Mouse (Mus musculus): Measurements from ENCODE around the gene Zfp648. TPM values are rescaled to one million over a fixed set of nuclear protein-coding genes. Genes with fewer than 3 reads are reported as not detected.

Gene Zfp648
- polyA plus RNA-seq, 2 experiments = 1.1 to 5.9 TPM

DNA sequence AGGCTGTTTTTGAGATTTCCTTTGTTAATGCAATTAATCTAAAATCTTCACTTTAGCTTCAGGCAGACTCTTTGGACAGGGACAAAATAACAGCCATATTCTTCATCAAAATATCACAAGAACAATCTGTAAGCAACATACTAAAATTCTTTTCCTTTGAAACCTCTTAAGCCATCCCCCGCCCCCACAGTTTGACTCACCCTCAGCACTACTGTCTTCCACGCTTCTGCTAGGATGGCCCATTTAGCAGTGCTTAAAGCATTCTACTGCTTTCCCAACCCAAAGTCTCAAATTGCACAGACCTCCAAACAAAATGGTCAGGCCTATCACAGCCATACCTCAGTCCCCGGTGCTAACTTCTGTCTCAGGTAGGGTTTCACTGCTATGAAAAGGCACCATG is 19.6 kb downstream of the Zfp648 start:
- H3K9me3 ChIP-seq (ENCODE audit: control insufficient read depth, low read length) = no peaks in the 10 kb centered on the region

DNA sequence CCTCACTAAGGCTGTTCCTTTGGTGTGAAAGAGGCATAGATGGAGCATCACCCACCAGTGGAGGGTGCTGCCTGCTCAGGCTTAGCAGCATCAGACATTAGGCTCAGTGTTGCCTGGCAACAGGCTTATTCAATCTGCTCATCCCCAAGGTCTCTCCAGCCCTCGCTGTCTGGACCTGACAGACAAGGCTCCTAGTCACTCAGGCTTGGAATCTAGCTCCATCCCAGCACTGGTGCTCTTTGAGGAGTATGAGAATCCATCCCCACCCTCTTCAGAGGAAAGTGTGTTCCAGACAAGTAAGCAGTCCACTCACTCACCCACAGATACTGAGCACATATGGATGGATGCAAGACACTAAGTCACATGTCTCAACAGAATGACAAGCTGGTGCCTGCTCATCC is 22.8 kb downstream of the Zfp648 start:
- no peak for TF ChIP-seq POLR2A (IDR thresholded peaks at IDR 0.05; ENCODE audit: borderline replicate concordance, extremely low read depth, insufficient read depth, insufficient read length)
- H3K27ac ChIP-seq (replicated peaks; ENCODE audit: low read depth, low read length) = no peak overlapping the region
- H3K4me1 ChIP-seq (ENCODE audit: control insufficient read depth, insufficient read depth, low read length) = no peaks in the 10 kb centered on the region
- ATAC-seq (ENCODE audit: low FRiP score, low read depth) (no peak), DNase-seq (ENCODE audit: low spot score) (no peak)
- H3K36me3 ChIP-seq (ENCODE audit: control insufficient read depth, insufficient read depth, low read length) = no peaks in the 10 kb centered on the region
- no peak overlapping the region for H3K4me2 ChIP-seq (replicated peaks; ENCODE audit: low read depth, low read length, severe bottlenecking)
- 42% methylated on average over 1 of the region's 1 CpGs for WGBS
- H3K4me3 ChIP-seq (replicated peaks; ENCODE audit: low read length) = no peak overlapping the region
- H3K9me3 ChIP-seq (ENCODE audit: control insufficient read depth, low read length) = no peaks in the 10 kb centered on the region
- no peak overlapping the region for H3K9ac ChIP-seq (ENCODE audit: low read depth, low read length, severe bottlenecking)
- H3K27me3 ChIP-seq (ENCODE audit: control insufficient read depth, insufficient read depth, low read length) = no peaks in the 10 kb centered on the region

More for the DNA sequence above, 19.6 kb downstream of the Zfp648 start:
- DNase-seq (ENCODE audit: low spot score) = no peak
- TF ChIP-seq POLR2A (IDR thresholded peaks at IDR 0.05; ENCODE audit: borderline replicate concordance, extremely low read depth, insufficient read depth, insufficient read length) = no peak
- 86% methylated on average over 3 of the region's 3 CpGs for WGBS
- H3K4me3 ChIP-seq (replicated peaks; ENCODE audit: low read length) = no peak overlapping the region
- H3K27me3 ChIP-seq (ENCODE audit: control insufficient read depth, insufficient read depth, low read length) = no peaks in the 10 kb centered on the region
- no peak overlapping the region for H3K9ac ChIP-seq (ENCODE audit: low read depth, low read length, severe bottlenecking)
- H3K4me1 ChIP-seq (ENCODE audit: control insufficient read depth, insufficient read depth, low read length) = no peaks in the 10 kb centered on the region
- ATAC-seq (ENCODE audit: low FRiP score, low read depth) = no peak
- no peak overlapping the region for H3K4me2 ChIP-seq (replicated peaks; ENCODE audit: low read depth, low read length, severe bottlenecking)
- no peak overlapping the region for H3K27ac ChIP-seq (replicated peaks; ENCODE audit: low read depth, low read length)
- no peaks in the 10 kb centered on the region for H3K36me3 ChIP-seq (ENCODE audit: control insufficient read depth, insufficient read depth, low read length)

GRCm38 (mm10) chr1:154232594-154232993 is 31.6 kb downstream of the Zfp648 start:
- Histone ChIP-seq H3K27ac (replicated peaks; ENCODE audit: low read depth, low read length) (no peak overlapping the region), H3K27me3 (ENCODE audit: control insufficient read depth, insufficient read depth, low read length) (no peaks in the 10 kb centered on the region), H3K36me3 (ENCODE audit: control insufficient read depth, insufficient read depth, low read length) (no peaks in the 10 kb centered on the region), H3K4me2 (replicated peaks; ENCODE audit: low read depth, low read length, severe bottlenecking) (no peak overlapping the region), H3K9me3 (ENCODE audit: control insufficient read depth, low read length) (no peaks in the 10 kb centered on the region), H3K9ac (ENCODE audit: low read depth, low read length, severe bottlenecking) (no peak overlapping the region), H3K4me3 (replicated peaks; ENCODE audit: low read length) (no peak overlapping the region), H3K4me1 (ENCODE audit: control insufficient read depth, insufficient read depth, low read length) (no peaks in the 10 kb centered on the region)
- DNase-seq (ENCODE audit: low spot score) = no peak
- ATAC-seq (ENCODE audit: low FRiP score, low read depth) = no peak
- 75% methylated on average over 4 of the region's 4 CpGs for WGBS
- no peak for TF ChIP-seq POLR2A (IDR thresholded peaks at IDR 0.05; ENCODE audit: borderline replicate concordance, extremely low read depth, insufficient read depth, insufficient read length)

DNA sequence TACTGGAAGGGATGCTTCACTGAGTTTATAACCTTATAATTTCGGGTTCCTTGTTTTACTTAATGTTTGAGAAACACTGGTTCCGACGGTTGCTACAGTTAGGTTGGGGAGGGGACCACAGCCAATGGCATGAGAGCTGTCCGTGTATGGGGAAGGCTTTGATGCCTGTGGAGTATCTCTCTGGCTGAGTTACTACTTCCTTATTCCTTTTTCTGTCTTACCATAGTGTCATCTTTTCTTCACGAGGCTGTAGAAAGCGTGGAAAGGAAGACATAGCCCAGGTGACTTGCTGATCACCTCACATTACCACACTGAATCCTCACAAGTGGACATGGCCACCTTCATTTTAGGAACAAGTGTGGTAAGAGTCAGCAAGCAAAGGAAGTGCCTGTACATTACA is 32.0 kb downstream of the Zfp648 start:
- H3K27me3 ChIP-seq (ENCODE audit: control insufficient read depth, insufficient read depth, low read length) = no peaks in the 10 kb centered on the region
- H3K27ac ChIP-seq (replicated peaks; ENCODE audit: low read depth, low read length) = no peak overlapping the region
- DNase-seq (ENCODE audit: low spot score) = no peak
- no peaks in the 10 kb centered on the region for H3K4me1 ChIP-seq (ENCODE audit: control insufficient read depth, insufficient read depth, low read length)
- H3K4me3 ChIP-seq (replicated peaks; ENCODE audit: low read length) = no peak overlapping the region
- no peak for TF ChIP-seq POLR2A (IDR thresholded peaks at IDR 0.05; ENCODE audit: borderline replicate concordance, extremely low read depth, insufficient read depth, insufficient read length)
- no peak for ATAC-seq (ENCODE audit: low FRiP score, low read depth)
- no peak overlapping the region for H3K4me2 ChIP-seq (replicated peaks; ENCODE audit: low read depth, low read length, severe bottlenecking)
- no peaks in the 10 kb centered on the region for H3K36me3 ChIP-seq (ENCODE audit: control insufficient read depth, insufficient read depth, low read length)
- H3K9ac ChIP-seq (ENCODE audit: low read depth, low read length, severe bottlenecking) = no peak overlapping the region
- WGBS = 70% methylated on average over 6 of the region's 6 CpGs
- no peaks in the 10 kb centered on the region for H3K9me3 ChIP-seq (ENCODE audit: control insufficient read depth, low read length)

GRCm38 (mm10) chr1:154234814-154235213 is 33.8 kb downstream of the Zfp648 start:
- no peaks in the 10 kb centered on the region for H3K9me3 ChIP-seq (ENCODE audit: control insufficient read depth, low read length)
- no peak overlapping the region for H3K4me3 ChIP-seq (replicated peaks; ENCODE audit: low read length)
- no peaks in the 10 kb centered on the region for H3K36me3 ChIP-seq (ENCODE audit: control insufficient read depth, insufficient read depth, low read length)
- H3K27ac ChIP-seq (replicated peaks; ENCODE audit: low read depth, low read length) = no peak overlapping the region
- no peaks in the 10 kb centered on the region for H3K27me3 ChIP-seq (ENCODE audit: control insufficient read depth, insufficient read depth, low read length)
- ATAC-seq (ENCODE audit: low FRiP score, low read depth) (no peak), DNase-seq (ENCODE audit: low spot score) (no peak)
- WGBS = 74% methylated on average over 9 of the region's 9 CpGs
- H3K4me1 ChIP-seq (ENCODE audit: control insufficient read depth, insufficient read depth, low read length) = no peaks in the 10 kb centered on the region
- H3K9ac ChIP-seq (ENCODE audit: low read depth, low read length, severe bottlenecking) = no peak overlapping the region
- H3K4me2 ChIP-seq (replicated peaks; ENCODE audit: low read depth, low read length, severe bottlenecking) = no peak overlapping the region
- TF ChIP-seq POLR2A (IDR thresholded peaks at IDR 0.05; ENCODE audit: borderline replicate concordance, extremely low read depth, insufficient read depth, insufficient read length) = no peak

- no peak overlapping the region for H3K27ac ChIP-seq (replicated peaks; ENCODE audit: low read depth, low read length)
- no peaks in the 10 kb centered on the region for H3K9me3 ChIP-seq (ENCODE audit: control insufficient read depth, low read length)
- no peak overlapping the region for H3K4me3 ChIP-seq (replicated peaks; ENCODE audit: low read length)
- H3K4me2 ChIP-seq (replicated peaks; ENCODE audit: low read depth, low read length, severe bottlenecking) = no peak overlapping the region
- no peaks in the 10 kb centered on the region for H3K27me3 ChIP-seq (ENCODE audit: control insufficient read depth, insufficient read depth, low read length)
- TF ChIP-seq POLR2A (IDR thresholded peaks at IDR 0.05; ENCODE audit: borderline replicate concordance, extremely low read depth, insufficient read depth, insufficient read length) = no peak
- no peak overlapping the region for H3K9ac ChIP-seq (ENCODE audit: low read depth, low read length, severe bottlenecking)
- ATAC-seq (ENCODE audit: low FRiP score, low read depth) (no peak), DNase-seq (ENCODE audit: low spot score) (no peak)
- H3K4me1 ChIP-seq (ENCODE audit: control insufficient read depth, insufficient read depth, low read length) = no peaks in the 10 kb centered on the region
- no peaks in the 10 kb centered on the region for H3K36me3 ChIP-seq (ENCODE audit: control insufficient read depth, insufficient read depth, low read length)
These were observed 37.9 kb downstream of the Zfp648 start for GRCm38 (mm10) chr1:154238876-154239275.

All from limb, embryonic 14.5 days (tissue).